ENCODE assay signal across 17 mouse cellular contexts in the genomic region with DNA sequence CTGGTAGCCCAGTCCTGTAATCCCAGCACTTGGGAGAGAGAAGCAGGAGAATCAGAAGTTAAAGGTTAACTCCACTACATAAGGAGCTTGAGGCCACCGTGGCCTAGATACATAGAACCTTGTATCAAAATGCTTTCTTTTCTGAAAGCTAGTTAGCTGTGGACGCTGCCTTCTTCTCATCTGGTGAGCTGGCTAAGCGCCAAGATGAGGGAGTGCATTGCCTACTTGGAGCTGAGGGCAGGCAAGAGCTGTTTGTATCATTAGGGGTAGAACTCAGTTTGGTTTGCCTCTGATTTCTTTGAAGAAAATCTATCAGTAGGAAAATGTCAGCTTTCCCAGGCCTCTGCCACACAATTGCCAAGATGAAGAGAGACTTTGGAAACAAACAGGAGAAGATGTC. TPM values are rescaled to one million over a fixed set of nuclear protein-coding genes. Genes with fewer than 3 reads are reported as not detected.
DNase-seq lines count a peak whose midpoint lies in the region; TF ChIP-seq lines count a peak whose summit lies in the region.
"Had no signal": no experiment of that assay in that cellular context is flagged by ENCODE, and none has a peak within 500 bp of the region (broad histone marks: within the 10 kb centered on the region; RNA-seq: fewer than 3 reads in every experiment).

No protein-coding gene starts in this region.

- TF ChIP-seq CTCF in gastrocnemius, adult 2 months (IDR thresholded peaks at IDR 0.05): no peak

- H3K27ac ChIP-seq in gastrocnemius, adult 2 months: peak overlapping the region; percentile 61; the same call in 1 of the 2 replicates
- H3K27ac ChIP-seq: liver, embryonic 14.5 days; macrophage; midbrain, embryonic 15.5 days; neural tube, embryonic 13.5 days; stomach, postnatal 0 days had no signal

- intact Hi-C loops in gastrocnemius, adult 2 months (cut with DNase I): no loop called here
- intact Hi-C loops in left cerebral cortex, postnatal 4 days (cut with DNase I): no loop called here

- no peak overlapping the region for H3K4me3 ChIP-seq in gastrocnemius, adult 2 months
- H3K4me3 ChIP-seq: erythroblast, embryonic 14.5 days; heart, embryonic 12.5 days; midbrain, embryonic 15.5 days; neural tube, embryonic 13.5 days had no signal

- no peak for DNase-seq in gastrocnemius, adult 2 months
- no peak for DNase-seq in gastrocnemius, postnatal 10 days
- peak; percentile 71 for DNase-seq in left cerebral cortex, postnatal 4 days
- no peak for DNase-seq in left cerebral cortex, adult 11 months (ENCODE audit: low spot score)
- DNase-seq in NIH3T3 (ENCODE audit: low read depth) (peak; percentile 43), liver (no peak)
- peak; percentile 67 for DNase-seq in cerebellum, adult 8-10 months
- DNase-seq: embryo, embryonic 11 days; gastrocnemius, postnatal 36 days; heart, postnatal 4 days had no signal

RNA-seq across cellular contexts. Expression of a gene that starts 32.3 kb away (rescaled TPM):
- 10 to 100 TPM; 25.0 to 30.4 TPM for total RNA-seq in gastrocnemius, adult 2 months (2021)
- 10 to 100 TPM; 29.2 to 33.3 TPM for total RNA-seq in gastrocnemius, postnatal 10 days (2021)
- 10 to 100 TPM; 33.9 to 42.1 TPM for total RNA-seq in left cerebral cortex, postnatal 4 days (2021)

RNA-seq across cellular contexts. Expression of a gene that starts 38.6 kb away (rescaled TPM):
- 10 to 100 TPM; 40.0 to 40.9 TPM for total RNA-seq in gastrocnemius, adult 2 months (2021)
- total RNA-seq in gastrocnemius, postnatal 10 days (2021): 10 to 100 TPM; 16.8 to 18.3 TPM
- total RNA-seq in left cerebral cortex, postnatal 4 days (2021): 10 to 100 TPM; 36.6 to 40.0 TPM

RNA-seq across cellular contexts. Expression of a gene that starts 38.9 kb away (rescaled TPM):
- 10 to 100 TPM; 18.4 to 18.9 TPM for total RNA-seq in gastrocnemius, adult 2 months (2021)
- 10 to 100 TPM; 14.9 to 15.6 TPM for total RNA-seq in gastrocnemius, postnatal 10 days (2021)
- total RNA-seq in left cerebral cortex, postnatal 4 days (2021): 10 to 100 TPM; 53.5 to 58.1 TPM

Comparison
In these comparisons a context has a peak if more than half of its experiments do, and no peak if none do; other contexts are left out.
1. DNase-seq: peak in left cerebral cortex, postnatal 4 days (single experiment), NIH3T3 (single experiment) and cerebellum, adult 8-10 months (single experiment); none in gastrocnemius, adult 2 months (single experiment), gastrocnemius, postnatal 10 days (single experiment), left cerebral cortex, adult 11 months (single experiment) and liver (single experiment).